ENCODE assay signal across 9 mouse cellular contexts in genomic region chr13:21980981-21981802, GRCm38 (mm10). TPM values are rescaled to one million over a fixed set of nuclear protein-coding genes. Genes with fewer than 3 reads are reported as not detected.
DNase-seq lines count a peak whose midpoint lies in the region; ATAC-seq lines count a peak whose summit lies in the region.
"Had no signal": no experiment of that assay in that cellular context is flagged by ENCODE, and none has a peak within 500 bp of the region (broad histone marks: within the 10 kb centered on the region; RNA-seq: fewer than 3 reads in every experiment).

Gene Pom121l2 (plus strand): TSS chr13:21981194.

- H3K4me1 ChIP-seq in forebrain, embryonic 14.5 days (ENCODE audit: control insufficient read depth, insufficient read depth, low read length) = peaks cover 5% of the 10 kb centered on the region; the same call in 1 of the 2 replicates
- H3K4me1 ChIP-seq in midbrain, embryonic 16.5 days (ENCODE audit: control insufficient read depth, insufficient read depth, low read length) = peaks cover 7% of the 10 kb centered on the region; the same call in 1 of the 2 replicates

- H3K4me3 ChIP-seq in forebrain, embryonic 14.5 days (ENCODE audit: low read depth, low read length) = peak within 1 kb of the TSS; percentile 51
- H3K4me3 ChIP-seq in midbrain, embryonic 16.5 days (ENCODE audit: low read depth, low read length) = peak within 1 kb of the TSS; percentile 64

- intact Hi-C loops in left cerebral cortex, postnatal 36 days (cut with DNase I) = no loop called here
- intact Hi-C loops in heart, postnatal 36 days (cut with DNase I) = no loop called here

- no peak within 1 kb of the TSS for H3K27ac ChIP-seq in forebrain, embryonic 14.5 days (ENCODE audit: low read depth, low read length)
- H3K27ac ChIP-seq in midbrain, embryonic 16.5 days (ENCODE audit: low read length) = no peak within 1 kb of the TSS
- H3K27ac ChIP-seq: macrophage had no signal

- no peaks in the 10 kb centered on the region for H3K36me3 ChIP-seq in forebrain, embryonic 14.5 days (ENCODE audit: control insufficient read depth, insufficient read depth, low read length)
- H3K36me3 ChIP-seq in midbrain, embryonic 16.5 days (ENCODE audit: control insufficient read depth, insufficient read depth, low read length) = no peaks in the 10 kb centered on the region

- DNase-seq in left cerebral cortex, postnatal 36 days (ENCODE audit: low spot score in 2 of 2) = peak; percentile 22 to 32
- DNase-seq in left cerebral cortex, adult 8-10 months (ENCODE audit: low spot score in 2 of 2) = no peak
- peak; percentile 37 for DNase-seq in forebrain, embryonic 14.5 days (ENCODE audit: low spot score)
- peak; percentile 60 to 65 for DNase-seq in heart, postnatal 36 days
- peak; percentile 11 for DNase-seq in liver
- peak; percentile 60 for DNase-seq in yolk sac, embryonic 10.5 days (ENCODE audit: low spot score)

- WGBS in forebrain, embryonic 14.5 days = under 1% methylated on average over 58 of the region's 58 CpGs
- under 1% methylated on average over 58 of the region's 58 CpGs for WGBS in midbrain, embryonic 16.5 days

- ATAC-seq in cerebellum, adult (ENCODE audit: insufficient number of reproducible peaks, low FRiP score, low TSS enrichment) = peak; percentile 36; the same call in 1 of the 2 replicates
- ATAC-seq in forebrain, embryonic 14.5 days = peak; percentile 72
- ATAC-seq in midbrain, embryonic 16.5 days = peak; percentile 76

- no peaks in the 10 kb centered on the region for H3K9me3 ChIP-seq in forebrain, embryonic 14.5 days (replicated peaks; ENCODE audit: control insufficient read depth, low read length)
- H3K9me3 ChIP-seq in midbrain, embryonic 16.5 days (replicated peaks; ENCODE audit: control insufficient read depth, low read length, poor library complexity, severe bottlenecking) = no peaks in the 10 kb centered on the region

- H3K9ac ChIP-seq in forebrain, embryonic 14.5 days (ENCODE audit: low read length) = peak within 1 kb of the TSS; percentile 77
- peak within 1 kb of the TSS; percentile 75 for H3K9ac ChIP-seq in midbrain, embryonic 16.5 days (ENCODE audit: low read depth, low read length)

- H3K4me2 ChIP-seq in forebrain, embryonic 14.5 days (ENCODE audit: low read length) = peak within 1 kb of the TSS; percentile 97
- H3K4me2 ChIP-seq in midbrain, embryonic 16.5 days (ENCODE audit: low read length) = peak within 1 kb of the TSS; percentile 99

- H3K27me3 ChIP-seq in forebrain, embryonic 14.5 days (replicated peaks; ENCODE audit: control insufficient read depth, insufficient read depth, low read length) = peaks cover 33% of the 10 kb centered on the region
- peaks cover 57% of the 10 kb centered on the region for H3K27me3 ChIP-seq in midbrain, embryonic 16.5 days (ENCODE audit: control insufficient read depth, insufficient read depth, low read depth, low read length)

RNA-seq across cellular contexts. Expression of gene Pom121l2, which starts in this region (rescaled TPM):
- not detected for total RNA-seq in left cerebral cortex, postnatal 36 days (2021)
- total RNA-seq in left cerebral cortex, adult 8-10 months (2022) = not detected
- polyA plus RNA-seq in forebrain, embryonic 14.5 days (2014; fragmentation: Nextera tagmentation; extraction: Ambion mirVana) = 0.14 TPM in 1 of 2 replicates, not detected in the other
- not detected for total RNA-seq in heart, postnatal 36 days (2021)
- polyA plus RNA-seq in midbrain, embryonic 16.5 days (2015; fragmentation: Nextera tagmentation; extraction: Ambion mirVana) = not detected in 2 replicates
- polyA plus RNA-seq: macrophage had no signal

Comparison
In these comparisons a context has a peak if more than half of its experiments do, and no peak if none do; other contexts are left out.
1. Peak in DNase-seq in left cerebral cortex, postnatal 36 days; RNA of the gene not detected or under 1 TPM.
2. Peak in DNase-seq, ATAC-seq, H3K4me3 ChIP-seq, H3K9ac ChIP-seq and H3K4me2 ChIP-seq in forebrain, embryonic 14.5 days; RNA of the gene not detected or under 1 TPM.
3. Peak in DNase-seq in heart, postnatal 36 days; RNA of the gene not detected or under 1 TPM.
4. Peak in ATAC-seq, H3K4me3 ChIP-seq, H3K9ac ChIP-seq and H3K4me2 ChIP-seq in midbrain, embryonic 16.5 days; RNA of the gene not detected or under 1 TPM.
5. DNase-seq: peak in liver (single experiment) and yolk sac, embryonic 10.5 days (single experiment); none in left cerebral cortex, adult 8-10 months (0 of 2).
6. Peak in every context shown above with its lines, with median percentiles within 50 percentile points of each other: ATAC-seq.